Mouse (Mus musculus) liver, adult 2 months (tissue): ENCODE results near the gene Kctd17.

Source experiments
- CTCF ChIP-seq: fragments of 200-500 bp; IDR thresholded peaks from 2 replicates; pipeline ENCODE4 v1.5.1; 2011; ENCODE audit warnings: low read depth, low read length, control low read depth
- POLR2A ChIP-seq: fragments of 200-500 bp; IDR thresholded peaks from 2 replicates; pipeline ENCODE4 v1.6.1; 2011; ENCODE audit warnings: low read length, control low read depth; ENCODE audit not compliant: insufficient read depth; ENCODE audit errors: extremely low read depth

DNA sequence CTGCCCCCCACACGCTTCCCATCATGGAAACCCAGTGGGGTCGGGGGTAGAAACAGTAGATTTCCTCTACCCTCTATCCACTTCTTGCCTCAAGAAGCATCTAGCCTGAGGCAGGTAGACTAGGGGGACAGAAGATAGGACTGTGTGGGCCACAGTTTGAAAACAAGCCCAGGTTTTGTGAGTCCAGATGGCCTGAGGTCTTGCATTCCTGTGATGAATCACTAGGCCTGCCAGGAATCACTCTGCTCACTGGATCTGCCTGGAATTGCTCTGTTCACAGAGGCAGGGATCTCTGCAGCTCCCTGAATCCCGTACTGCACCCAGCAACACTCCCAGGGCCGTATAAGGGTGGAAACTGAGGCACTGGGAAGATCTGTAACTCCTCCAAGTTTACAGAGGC lies 54.9 kb downstream of the Kctd17 start:
- no peak for TF ChIP-seq POLR2A
- TF ChIP-seq CTCF = no peak
